Mouse (Mus musculus) liver, embryonic 14.5 days (tissue): Measurements from ENCODE around the gene Osgep. TPM values are rescaled to one million over a fixed set of nuclear protein-coding genes. Genes with fewer than 3 reads are reported as not detected.
A peak's percentile ranks its signal among the peaks of the same experiment; 100 is the strongest.

Source experiments
- ATAC-seq: fragments of 200-750 bp; cut with Nextera tagmentation; 2 replicates; pipeline ENCODE4 v1.8.0; 2017; ENCODE audit warnings: moderate number of reproducible peaks, mild to moderate bottlenecking, moderate library complexity; ENCODE audit not compliant: insufficient read depth
- DNase-seq, 3 experiments: peaks; one replicate each; pipeline ENCODE4 v3.0.0-alpha.2; 2012 to 2013; ENCODE audit warnings: low read depth in 3 of 3, low spot score in 3 of 3
- H3K27ac ChIP-seq: fragments of 300-500 bp; sonication (generic); 2 replicates; pipeline ENCODE4 v1.5.1; 2014; ENCODE audit warnings: moderate library complexity, mild to moderate bottlenecking, control low read depth, inconsistent platforms
- H3K27me3 ChIP-seq: fragments of 300-500 bp; sonication (generic); 2 replicates; pipeline ENCODE4 v1.6.1; 2014; ENCODE audit warnings: mild to moderate bottlenecking, low read length, moderate library complexity; ENCODE audit not compliant: control insufficient read depth, insufficient read depth
- H3K36me3 ChIP-seq: fragments of 300-500 bp; sonication (generic); replicated peaks from 2 replicates; pipeline ENCODE4 v1.6.1; 2014; ENCODE audit warnings: low read depth; ENCODE audit not compliant: control insufficient read depth, insufficient read depth
- H3K4me1 ChIP-seq, 2 experiments: fragments of 200-500 bp in 1 of 2; fragments of 300-500 bp in 1 of 2; sonication (generic) in 1 of 2; replicated peaks; 2 replicates each; pipeline ENCODE4 v1.6.1; 2012 to 2014; ENCODE audit warnings: antibody characterized with exemption in 1 of 2, inconsistent platforms in 1 of 2, low read length in 1 of 2; ENCODE audit not compliant: control insufficient read depth in 2 of 2, insufficient read depth in 2 of 2
- H3K4me2 ChIP-seq: fragments of 300-500 bp; sonication (generic); 2 replicates; pipeline ENCODE4 v1.6.1; 2014; ENCODE audit warnings: low read depth, mild to moderate bottlenecking, control low read depth, moderate library complexity
- H3K4me3 ChIP-seq, 2 experiments: fragments of 200-500 bp in 1 of 2; fragments of 300-500 bp in 1 of 2; sonication (generic) in 1 of 2; 2 replicates each; pipeline ENCODE4 v1.5.1; 2012 to 2014; ENCODE audit warnings: low read depth in 2 of 2, low read length in 2 of 2, mild to moderate bottlenecking in 2 of 2, control low read depth in 1 of 2, inconsistent platforms in 1 of 2, moderate library complexity in 1 of 2; ENCODE audit not compliant: insufficient read depth in 1 of 2
- H3K9ac ChIP-seq: fragments of 300-500 bp; sonication (generic); replicated peaks from 2 replicates; pipeline ENCODE4 v1.6.1; 2014; ENCODE audit warnings: mild to moderate bottlenecking, control low read depth, moderate library complexity
- H3K9me3 ChIP-seq: fragments of 300-500 bp; sonication (generic); 2 replicates; pipeline ENCODE4 v1.6.1; 2016; ENCODE audit warnings: low read length, mixed read lengths; ENCODE audit not compliant: control insufficient read depth
- CTCF ChIP-seq: IDR thresholded peaks from 2 replicates; pipeline ENCODE4 v1.5.1; 2016; ENCODE audit warnings: antibody characterized with exemption, low read depth, control low read depth
- EP300 ChIP-seq: IDR thresholded peaks from 2 replicates; pipeline ENCODE4 v1.6.1; 2016; ENCODE audit warnings: antibody characterized with exemption, low read depth
- WGBS: fragments of 180-500 bp; shearing (Covaris S2); extraction: QIAGEN DNeasy Blood & Tissue Kit; methylation state at CpG from one replicate; pipeline ENCODE4 v1.1.7; 2014; ENCODE audit not compliant: insufficient replicate concordance; 5-methylcytosine and 5-hydroxymethylcytosine counted together
- polyA plus RNA-seq, 2 experiments: library from polyadenylated mRNA; depleted of rRNA in 1 of 2; stranded (reverse) in 1 of 2; unstranded in 1 of 2; fragments of >200 nt; fragmentation: Nextera tagmentation in 1 of 2; extraction: Ambion mirVana in 1 of 2; gene quantifications; 2 replicates each; pipeline versions ENCODE4 v1.2.1 to v1.2.3; 2012 to 2014

Gene Osgep
- polyA plus RNA-seq, 2 experiments = 34.5 to 54.8 TPM

GRCm38 (mm10) chr14:50895985-50896746, 28.5 kb downstream of the Osgep start:
- ATAC-seq = peak; percentile 53; the same call in 1 of the 2 replicates
- DNase-seq = peak; percentile 27 to 31 (median 28)
- Histone ChIP-seq H3K4me1 (peaks cover 0 to 2% of the 10 kb centered on the region in 2 experiments; a peak in 1 of 4 replicates), H3K36me3 (no peaks in the 10 kb centered on the region), H3K27me3 (peaks cover 9% of the 10 kb centered on the region), H3K9ac (peak overlapping the region; percentile 9; the same call in 1 of the 2 replicates), H3K4me3 (peak overlapping the region; percentile 2 to 38), H3K27ac (no peak overlapping the region), H3K4me2 (peak overlapping the region; percentile 60), H3K9me3 (no peaks in the 10 kb centered on the region)
- WGBS = 25% methylated on average over 19 of the region's 19 CpGs
- TF ChIP-seq CTCF = no peak
- no peak for TF ChIP-seq EP300

GRCm38 (mm10) chr14:50895407-50895806, 29.3 kb downstream of the Osgep start:
- no peak overlapping the region for H3K9ac ChIP-seq
- H3K9me3 ChIP-seq = no peaks in the 10 kb centered on the region
- H3K4me1 ChIP-seq = peaks cover 0 to 2% of the 10 kb centered on the region in 2 experiments; a peak in 1 of 4 replicates
- TF ChIP-seq EP300 = no peak
- no peak for ATAC-seq
- H3K4me2 ChIP-seq = no peak overlapping the region
- H3K36me3 ChIP-seq = no peaks in the 10 kb centered on the region
- H3K27me3 ChIP-seq = peaks cover 9% of the 10 kb centered on the region
- no peak for DNase-seq
- H3K27ac ChIP-seq = no peak overlapping the region
- no peak overlapping the region for H3K4me3 ChIP-seq

- Histone ChIP-seq H3K36me3 (no peaks in the 10 kb centered on the region), H3K4me3 (no peak overlapping the region), H3K4me2 (no peak overlapping the region), H3K27me3 (peaks cover 9% of the 10 kb centered on the region), H3K4me1 (peaks cover 0 to 2% of the 10 kb centered on the region in 2 experiments; a peak in 1 of 4 replicates), H3K9ac (no peak overlapping the region), H3K9me3 (no peaks in the 10 kb centered on the region), H3K27ac (no peak overlapping the region)
- 63% methylated on average over 22 of the region's 22 CpGs for WGBS
- TF ChIP-seq EP300 = no peak
- no peak for TF ChIP-seq CTCF
- ATAC-seq = no peak
- no peak for DNase-seq
These were observed 31.9 kb downstream of the Osgep start for GRCm38 (mm10) chr14:50892541-50893459.

GRCm38 (mm10) chr14:50892091-50892490, 32.6 kb downstream of the Osgep start:
- no peak for DNase-seq
- ATAC-seq = no peak
- H3K36me3 ChIP-seq = no peaks in the 10 kb centered on the region
- H3K9ac ChIP-seq = no peak overlapping the region
- H3K4me3 ChIP-seq = no peak overlapping the region
- peaks cover 0 to 2% of the 10 kb centered on the region in 2 experiments; a peak in 1 of 4 replicates for H3K4me1 ChIP-seq
- TF ChIP-seq EP300 (no peak), CTCF (no peak)
- H3K9me3 ChIP-seq = no peaks in the 10 kb centered on the region
- H3K27me3 ChIP-seq = peaks cover 8% of the 10 kb centered on the region
- WGBS = 56% methylated on average over 7 of the region's 7 CpGs
- no peak overlapping the region for H3K4me2 ChIP-seq
- H3K27ac ChIP-seq = no peak overlapping the region

- 81% methylated on average over 8 of the region's 8 CpGs for WGBS
- H3K9ac ChIP-seq = no peak overlapping the region
- H3K27ac ChIP-seq = no peak overlapping the region
- ATAC-seq (no peak), DNase-seq (no peak)
- H3K36me3 ChIP-seq = no peaks in the 10 kb centered on the region
- H3K4me2 ChIP-seq = no peak overlapping the region
- no peak for TF ChIP-seq EP300
- no peak for TF ChIP-seq CTCF
- peaks cover 0 to 2% of the 10 kb centered on the region in 2 experiments; a peak in 1 of 4 replicates for H3K4me1 ChIP-seq
- H3K4me3 ChIP-seq = no peak overlapping the region
- peaks cover 4% of the 10 kb centered on the region for H3K27me3 ChIP-seq
- no peaks in the 10 kb centered on the region for H3K9me3 ChIP-seq
These were observed 33.1 kb downstream of the Osgep start for GRCm38 (mm10) chr14:50891621-50892020.
